Mouse (Mus musculus): ENCODE measurements around the gene Ccdc38.

Ccdc38 gene

GRCm38 (mm10) chr10:93540431-93541210, at the start of gene Ccdc38:
TSS of gene Ccdc38 (plus strand) at chr10:93540632.
- peak; percentile 24 for DNase-seq

- DNase-seq, result no peak
Observed at GRCm38 (mm10) chr10:93500864-93501263, 39.6 kb upstream of the Ccdc38 start.

GRCm38 (mm10) chr10:93501346-93501745, 39.1 kb upstream of the Ccdc38 start:
- no peak for DNase-seq

GRCm38 (mm10) chr10:93508383-93508970, 32.0 kb upstream of the Ccdc38 start:
- no peak for DNase-seq

GRCm38 (mm10) chr10:93509532-93510153, 30.8 kb upstream of the Ccdc38 start:
- DNase-seq, result no peak

GRCm38 (mm10) chr10:93515419-93515818, 25.0 kb upstream of the Ccdc38 start:
- peak; percentile 27 for DNase-seq

- no peak for DNase-seq
Observed at GRCm38 (mm10) chr10:93515927-93516326, 24.5 kb upstream of the Ccdc38 start.

GRCm38 (mm10) chr10:93517754-93518153, 22.7 kb upstream of the Ccdc38 start:
- no peak for DNase-seq

GRCm38 (mm10) chr10:93518186-93518585, 22.2 kb upstream of the Ccdc38 start:
- DNase-seq, result no peak

GRCm38 (mm10) chr10:93518620-93519019, 21.8 kb upstream of the Ccdc38 start:
- DNase-seq, result no peak

- no peak for DNase-seq
Observed at GRCm38 (mm10) chr10:93519159-93519558, 21.3 kb upstream of the Ccdc38 start.

GRCm38 (mm10) chr10:93519756-93520155, 20.7 kb upstream of the Ccdc38 start:
- DNase-seq, result no peak

- no peak for DNase-seq
Observed at GRCm38 (mm10) chr10:93520994-93521393, 19.4 kb upstream of the Ccdc38 start.

- no peak for DNase-seq
Observed at GRCm38 (mm10) chr10:93525329-93525728, 15.1 kb upstream of the Ccdc38 start.

GRCm38 (mm10) chr10:93538287-93538686, 2.1 kb upstream of the Ccdc38 start:
- DNase-seq, result no peak

- DNase-seq, result no peak
Observed at GRCm38 (mm10) chr10:93538818-93539217, 1.6 kb upstream of the Ccdc38 start.

GRCm38 (mm10) chr10:93539775-93540430, 529 bp upstream of the Ccdc38 start, which contains the start of gene Amdhd1:
TSS of gene Amdhd1 (minus strand) at chr10:93540033.
- DNase-seq, result peak; percentile 90

GRCm38 (mm10) chr10:93541585-93541984, 1.2 kb downstream of the Ccdc38 start:
- DNase-seq, result no peak

- DNase-seq, result peak; percentile 16
Observed at GRCm38 (mm10) chr10:93542356-93542755, 1.9 kb downstream of the Ccdc38 start.

GRCm38 (mm10) chr10:93543176-93543575, 2.7 kb downstream of the Ccdc38 start:
- no peak for DNase-seq

GRCm38 (mm10) chr10:93544172-93544571, 3.7 kb downstream of the Ccdc38 start:
- DNase-seq, result no peak

- DNase-seq, result no peak
Observed at GRCm38 (mm10) chr10:93547741-93548270, 7.4 kb downstream of the Ccdc38 start.

- DNase-seq, result peak; percentile 85
Observed at GRCm38 (mm10) chr10:93548991-93549390, 8.6 kb downstream of the Ccdc38 start.
